Mouse (Mus musculus): ENCODE data around the gene Vmn2r27. TPM values are rescaled to one million over a fixed set of nuclear protein-coding genes. Genes with fewer than 3 reads are reported as not detected.

Vmn2r27 gene
- total and polyA plus RNA-seq, 3 experiments: not detected

- H3K4me1 ChIP-seq (ENCODE audit: control insufficient read depth in 1 of 2, insufficient read depth in 2 of 2): no peaks in the 10 kb centered on the region
- no peak for TF ChIP-seq SIN3A (IDR thresholded peaks at IDR 0.05; ENCODE audit: low read length)
- no peak for TF ChIP-seq MAZ (IDR thresholded peaks at IDR 0.05; ENCODE audit: low read depth, low read length)
- TF ChIP-seq TBP (conservative IDR thresholded peaks at IDR 0.05; ENCODE audit: low read depth, low read length): no peak
- no peak for TF ChIP-seq PAX5 (IDR thresholded peaks at IDR 0.05; ENCODE audit: low read length)
- no peak for TF ChIP-seq CHD1 (IDR thresholded peaks at IDR 0.05; ENCODE audit: low read depth, low read length)
- no peak for TF ChIP-seq GABPA (IDR thresholded peaks at IDR 0.05; ENCODE audit: insufficient replicate concordance, low read depth, low read length)
- TF ChIP-seq HCFC1 (IDR thresholded peaks at IDR 0.05; ENCODE audit: low read depth, low read length): no peak
- no peak for TF ChIP-seq UBTF (IDR thresholded peaks at IDR 0.05; ENCODE audit: low read depth, low read length)
- no peak for TF ChIP-seq POLR2AphosphoS2 (IDR thresholded peaks at IDR 0.05; ENCODE audit: low read depth, low read length)
- TF ChIP-seq CTCF (conservative IDR thresholded peaks at IDR 0.05 in 1 of 2, IDR thresholded peaks at IDR 0.05 in 1 of 2; ENCODE audit: low read depth in 2 of 2, low read length in 2 of 2): no peak
- TF ChIP-seq MAFK (IDR thresholded peaks at IDR 0.05; ENCODE audit: insufficient replicate concordance, low read length): no peak
- TF ChIP-seq NRF1 (IDR thresholded peaks at IDR 0.05; ENCODE audit: low read depth, low read length): no peak
- TF ChIP-seq NELFE (IDR thresholded peaks at IDR 0.05; ENCODE audit: low read depth, low read length): no peak
- no peak for TF ChIP-seq MAX (IDR thresholded peaks at IDR 0.05; ENCODE audit: low read length)
- no peak for TF ChIP-seq ZKSCAN1 (IDR thresholded peaks at IDR 0.05; ENCODE audit: borderline replicate concordance, low read depth, low read length)
- TF ChIP-seq ZNF384 (IDR thresholded peaks at IDR 0.05; ENCODE audit: low read depth, low read length): no peak
- no peak for TF ChIP-seq JUN (IDR thresholded peaks at IDR 0.05; ENCODE audit: insufficient read depth, low read depth, low read length)
- no peak for TF ChIP-seq KAT2A (IDR thresholded peaks at IDR 0.05; ENCODE audit: insufficient replicate concordance, low read length)
- H3K27me3 ChIP-seq (replicated peaks): peaks cover 17% of the 10 kb centered on the region
- H3K9me3 ChIP-seq (replicated peaks; ENCODE audit: low read length): no peaks in the 10 kb centered on the region
- dilution Hi-C loops (cut with MboI; ENCODE audit: extremely low pct_ligation_motif_present, extremely low pct_unique_long_range_greater_than_20kb, low sequenced_read_pairs): no loop called here
- H3K79me2 ChIP-seq (replicated peaks; ENCODE audit: control insufficient read depth, extremely low read depth, insufficient read depth, poor library complexity, severe bottlenecking): no peaks in the 10 kb centered on the region
- DNase-seq (ENCODE audit: extremely low read depth): no peak
- H3K27ac ChIP-seq (ENCODE audit: insufficient read depth, low read depth): no peak overlapping the region
- no peak overlapping the region for H3K4me3 ChIP-seq (replicated peaks in 1 of 3; ENCODE audit: low read depth in 2 of 3, low read length in 2 of 3, poor library complexity in 1 of 3)
- in situ Hi-C loops (cut with MboI; ENCODE audit: low pct_ligation_motif_present, low pct_unique_long_range_greater_than_20kb, low sequenced_read_pairs): no loop called here
- no peaks in the 10 kb centered on the region for H3K36me3 ChIP-seq (replicated peaks in 1 of 2; ENCODE audit: control insufficient read depth in 1 of 2, insufficient read depth in 1 of 2, low read length in 1 of 2)
- no peak overlapping the region for H3K9ac ChIP-seq (ENCODE audit: insufficient read depth, low read depth)
- H3K4me2 ChIP-seq (ENCODE audit: insufficient read depth, low read depth, poor library complexity, severe bottlenecking): no peak overlapping the region
These were observed 81.8 kb downstream of the Vmn2r27 start for GRCm38 (mm10) chr6:124149808-124150207.

Other genes with a start within 250 kb of the Vmn2r27 start
- not detected in 2 replicates for gene Vmn2r26, start 207.3 kb downstream of the Vmn2r27 start, total RNA-seq (2012; rRNA removed)
- not detected in 2 replicates for gene Vmn2r26, start 207.3 kb downstream of the Vmn2r27 start, total RNA-seq (2014; rRNA removed)
- 0.03 TPM in 1 of 2 replicates, not detected in the other for gene Vmn2r26, start 207.3 kb downstream of the Vmn2r27 start, polyA plus RNA-seq (2012; ENCODE audit: insufficient read length, low read depth)
- gene Cd163, start 72.8 kb upstream of the Vmn2r27 start, total RNA-seq (2012; rRNA removed): not detected in 2 replicates
- gene Cd163, start 72.8 kb upstream of the Vmn2r27 start, total RNA-seq (2014; rRNA removed): not detected in 2 replicates
- not detected in 2 replicates for gene Cd163, start 72.8 kb upstream of the Vmn2r27 start, polyA plus RNA-seq (2012; ENCODE audit: insufficient read length, low read depth)
- gene Pex5, start 183.2 kb upstream of the Vmn2r27 start, total RNA-seq (2012; rRNA removed): 27.5 and 29.2 TPM in 2 replicates
- 24.6 and 29.9 TPM in 2 replicates for gene Pex5, start 183.2 kb upstream of the Vmn2r27 start, total RNA-seq (2014; rRNA removed)
- gene Pex5, start 183.2 kb upstream of the Vmn2r27 start, polyA plus RNA-seq (2012; ENCODE audit: insufficient read length, low read depth): 21.2 and 22.1 TPM in 2 replicates
- 17.2 and 17.7 TPM in 2 replicates for gene Clstn3, start 232.9 kb upstream of the Vmn2r27 start, total RNA-seq (2012; rRNA removed)
- 20.4 and 21.4 TPM in 2 replicates for gene Clstn3, start 232.9 kb upstream of the Vmn2r27 start, total RNA-seq (2014; rRNA removed)
- gene Clstn3, start 232.9 kb upstream of the Vmn2r27 start, polyA plus RNA-seq (2012; ENCODE audit: insufficient read length, low read depth): 126 and 130 TPM in 2 replicates